Mouse (Mus musculus): Measurements from ENCODE around the gene Rsrc1. TPM values are rescaled to one million over a fixed set of nuclear protein-coding genes. Genes with fewer than 3 reads are reported as not detected.
A peak's percentile ranks its signal among the peaks of the same experiment; 100 is the strongest.

Gene Rsrc1
- polyA plus RNA-seq, 1 experiment from 2014 or later, result 9.9 TPM

DNA sequence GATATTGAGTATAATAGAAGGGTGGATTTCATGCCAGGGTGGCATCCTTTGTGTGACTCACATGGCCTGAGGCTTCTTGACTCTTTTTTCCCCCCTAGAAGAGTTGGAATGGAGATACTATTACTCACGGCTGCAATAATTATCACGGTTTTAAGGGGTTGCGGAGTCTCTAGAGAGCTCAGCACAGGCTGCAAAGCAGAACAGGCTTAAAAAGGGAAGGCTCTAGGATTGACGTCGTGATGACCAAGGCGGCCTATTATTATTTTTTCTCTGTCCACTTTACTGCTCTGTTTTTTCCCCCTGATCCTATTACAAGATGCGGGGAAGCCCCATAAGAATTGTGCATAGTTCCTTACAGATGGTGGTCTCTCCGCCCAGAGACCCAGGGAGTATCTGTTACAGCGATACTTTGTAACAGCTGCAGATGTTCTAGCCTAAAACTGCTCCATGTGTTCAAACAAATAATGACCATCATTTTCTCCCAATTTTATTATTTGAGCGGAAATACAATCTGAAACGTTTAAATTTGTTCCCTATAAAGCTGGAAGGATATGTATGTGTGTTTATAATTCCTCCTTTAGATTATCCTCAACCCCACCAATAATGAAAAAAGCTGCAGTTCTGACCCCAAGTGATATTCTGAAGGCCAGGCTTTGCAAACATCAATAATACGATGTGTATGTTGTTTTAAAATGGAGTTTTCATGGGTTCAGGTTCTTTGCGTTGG, 4.1 kb upstream of the Rsrc1 start:
- 4% methylated on average over 13 of the region's 13 CpGs for WGBS (ENCODE audit: insufficient replicate concordance)
- DNase-seq (no peak), ATAC-seq (no peak)
- H3K27ac ChIP-seq (ENCODE audit: low read depth), result no peak overlapping the region
- no peak overlapping the region for H3K9ac ChIP-seq (replicated peaks)
- peaks cover 20% of the 10 kb centered on the region for H3K4me1 ChIP-seq (ENCODE audit: insufficient read depth)
- no peak overlapping the region for H3K4me2 ChIP-seq (ENCODE audit: low read depth, low read length)
- no peaks in the 10 kb centered on the region for H3K9me3 ChIP-seq (ENCODE audit: low read length)
- H3K36me3 ChIP-seq (replicated peaks; ENCODE audit: insufficient read depth, low read length), result no peaks in the 10 kb centered on the region
- H3K4me3 ChIP-seq (ENCODE audit: low read depth, low read length), result no peak overlapping the region
- peaks cover 93% of the 10 kb centered on the region for H3K27me3 ChIP-seq (ENCODE audit: insufficient read depth, low read length)
- TF ChIP-seq EP300 (IDR thresholded peaks at IDR 0.05; ENCODE audit: low read depth) (no peak), CTCF (IDR thresholded peaks at IDR 0.05; ENCODE audit: low read depth) (no peak)

DNA sequence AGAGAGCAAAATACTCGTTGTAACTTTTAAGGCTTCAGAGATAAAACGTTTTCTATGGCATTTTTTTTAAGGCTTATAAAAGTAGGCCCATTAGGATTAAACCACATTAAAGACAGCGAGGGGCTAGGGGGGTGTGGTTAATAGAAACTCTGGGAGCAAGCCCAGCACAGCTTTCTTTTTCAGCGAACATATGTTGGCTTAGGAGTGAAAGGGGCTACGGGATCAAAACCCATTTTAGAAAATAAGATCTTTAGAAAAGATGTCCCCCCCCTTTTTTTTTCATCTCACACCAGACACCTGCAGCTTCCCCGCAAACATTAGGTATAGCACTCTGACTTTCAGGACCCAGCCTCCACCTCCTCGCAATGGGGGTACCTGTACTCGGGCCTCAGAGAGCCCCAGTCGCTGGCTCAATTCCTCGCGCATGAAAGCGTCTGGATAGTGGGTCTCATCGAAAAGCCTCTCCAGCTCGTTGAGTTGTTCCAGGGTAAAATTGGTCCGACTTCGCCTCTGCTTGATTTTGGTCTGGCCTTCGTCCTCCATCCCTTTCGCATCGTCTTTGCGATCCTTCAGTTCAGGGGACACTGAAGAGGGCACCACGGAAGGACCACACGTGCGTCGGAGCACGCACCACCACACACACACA, 3.3 kb upstream of the Rsrc1 start:
- no peaks in the 10 kb centered on the region for H3K9me3 ChIP-seq (ENCODE audit: low read length)
- no peak overlapping the region for H3K4me3 ChIP-seq (ENCODE audit: low read depth, low read length)
- no peak overlapping the region for H3K27ac ChIP-seq (ENCODE audit: low read depth)
- DNase-seq, result no peak
- no peak overlapping the region for H3K4me2 ChIP-seq (ENCODE audit: low read depth, low read length)
- TF ChIP-seq EP300 (IDR thresholded peaks at IDR 0.05; ENCODE audit: low read depth) (no peak), CTCF (IDR thresholded peaks at IDR 0.05; ENCODE audit: low read depth) (no peak)
- H3K27me3 ChIP-seq (ENCODE audit: insufficient read depth, low read length), result peaks cover 94% of the 10 kb centered on the region
- peaks cover 20% of the 10 kb centered on the region for H3K4me1 ChIP-seq (ENCODE audit: insufficient read depth)
- ATAC-seq, result no peak
- H3K9ac ChIP-seq (replicated peaks), result no peak overlapping the region
- 2% methylated on average over 25 of the region's 25 CpGs for WGBS (ENCODE audit: insufficient replicate concordance)
- H3K36me3 ChIP-seq (replicated peaks; ENCODE audit: insufficient read depth, low read length), result no peaks in the 10 kb centered on the region

DNA sequence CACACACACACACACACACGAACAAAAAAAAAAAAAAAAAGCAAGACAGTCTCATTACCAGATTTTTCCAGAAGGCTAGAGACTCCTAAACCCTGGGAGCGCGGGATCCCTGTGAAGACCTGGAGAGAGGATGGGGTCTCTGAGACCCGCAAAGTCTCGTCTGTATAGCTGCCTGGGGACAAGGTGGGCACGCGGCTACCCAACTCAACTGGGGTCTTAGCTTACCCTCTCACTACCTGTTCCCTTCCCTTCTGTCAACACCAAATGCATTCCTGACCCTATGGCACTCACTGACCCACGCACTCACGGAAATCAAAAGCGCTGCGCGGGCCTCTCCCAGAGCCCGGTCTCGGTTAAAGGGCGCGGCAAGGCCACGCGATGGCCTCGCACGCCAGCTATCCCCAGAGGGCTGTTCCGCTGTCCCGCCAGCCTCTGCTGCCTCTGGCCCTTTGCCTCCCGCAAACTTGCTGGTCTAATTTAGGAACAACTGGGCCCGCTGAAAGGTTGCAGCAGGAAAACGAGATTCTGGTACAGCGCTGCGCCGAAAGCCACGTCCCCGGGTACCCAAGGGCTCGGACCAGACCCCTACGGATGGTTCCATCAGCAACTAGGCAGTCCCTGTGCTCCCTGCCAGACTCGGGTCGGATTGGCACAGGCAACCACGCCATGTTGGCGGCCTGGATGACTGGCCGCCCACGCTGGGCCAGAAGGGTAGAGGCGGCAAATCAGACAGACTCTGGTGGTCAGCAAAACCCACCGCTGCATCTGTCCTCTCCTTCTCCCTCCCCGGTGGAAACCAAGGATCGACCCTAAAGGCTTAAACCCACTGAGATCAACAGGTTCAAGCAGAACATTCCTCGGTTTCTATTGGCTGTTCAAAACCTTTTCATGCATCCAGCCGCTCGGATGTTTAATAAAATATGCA, 2.5 kb upstream of the Rsrc1 start:
- Histone ChIP-seq H3K4me3 (ENCODE audit: low read depth, low read length) (peak overlapping the region; percentile 22; the same call in 1 of the 2 replicates), H3K9ac (replicated peaks) (no peak overlapping the region), H3K27ac (ENCODE audit: low read depth) (no peak overlapping the region), H3K9me3 (ENCODE audit: low read length) (no peaks in the 10 kb centered on the region), H3K27me3 (ENCODE audit: insufficient read depth, low read length) (peaks cover 92% of the 10 kb centered on the region), H3K4me1 (ENCODE audit: insufficient read depth) (peaks cover 16% of the 10 kb centered on the region), H3K4me2 (ENCODE audit: low read depth, low read length) (no peak overlapping the region), H3K36me3 (replicated peaks; ENCODE audit: insufficient read depth, low read length) (no peaks in the 10 kb centered on the region)
- TF ChIP-seq EP300 (IDR thresholded peaks at IDR 0.05; ENCODE audit: low read depth) (no peak), CTCF (IDR thresholded peaks at IDR 0.05; ENCODE audit: low read depth) (no peak)
- no peak for DNase-seq
- WGBS (ENCODE audit: insufficient replicate concordance), result 1% methylated on average over 45 of the region's 45 CpGs
- no peak for ATAC-seq

DNA sequence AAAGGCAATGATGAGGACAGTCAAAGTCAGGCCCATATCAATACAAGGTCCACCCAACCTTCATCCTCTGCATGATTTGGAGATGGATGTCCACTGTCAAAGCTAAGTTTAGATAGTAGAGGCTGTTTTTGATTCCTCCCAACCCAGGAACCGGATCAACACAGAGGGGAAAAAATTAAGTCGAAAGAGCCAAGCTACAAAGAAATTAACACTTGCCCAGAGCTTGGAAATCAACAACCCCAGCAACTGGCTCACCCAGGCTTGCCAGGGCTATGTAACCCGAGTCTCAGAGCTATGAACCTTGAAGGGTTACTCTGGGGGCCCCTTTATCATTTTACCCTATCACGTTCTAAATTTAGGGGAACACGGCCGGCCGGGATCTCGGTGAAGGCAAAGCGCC, 1.7 kb upstream of the Rsrc1 start:
- Histone ChIP-seq H3K9ac (replicated peaks) (no peak overlapping the region), H3K27me3 (ENCODE audit: insufficient read depth, low read length) (peaks cover 92% of the 10 kb centered on the region), H3K4me3 (ENCODE audit: low read depth, low read length) (no peak overlapping the region), H3K9me3 (ENCODE audit: low read length) (no peaks in the 10 kb centered on the region), H3K27ac (ENCODE audit: low read depth) (no peak overlapping the region), H3K4me1 (ENCODE audit: insufficient read depth) (peaks cover 16% of the 10 kb centered on the region), H3K36me3 (replicated peaks; ENCODE audit: insufficient read depth, low read length) (no peaks in the 10 kb centered on the region), H3K4me2 (ENCODE audit: low read depth, low read length) (no peak overlapping the region)
- TF ChIP-seq CTCF (IDR thresholded peaks at IDR 0.05; ENCODE audit: low read depth) (no peak), EP300 (IDR thresholded peaks at IDR 0.05; ENCODE audit: low read depth) (no peak)
- ATAC-seq (no peak), DNase-seq (no peak)
- WGBS (ENCODE audit: insufficient replicate concordance), result 3% methylated on average over 9 of the region's 9 CpGs

DNA sequence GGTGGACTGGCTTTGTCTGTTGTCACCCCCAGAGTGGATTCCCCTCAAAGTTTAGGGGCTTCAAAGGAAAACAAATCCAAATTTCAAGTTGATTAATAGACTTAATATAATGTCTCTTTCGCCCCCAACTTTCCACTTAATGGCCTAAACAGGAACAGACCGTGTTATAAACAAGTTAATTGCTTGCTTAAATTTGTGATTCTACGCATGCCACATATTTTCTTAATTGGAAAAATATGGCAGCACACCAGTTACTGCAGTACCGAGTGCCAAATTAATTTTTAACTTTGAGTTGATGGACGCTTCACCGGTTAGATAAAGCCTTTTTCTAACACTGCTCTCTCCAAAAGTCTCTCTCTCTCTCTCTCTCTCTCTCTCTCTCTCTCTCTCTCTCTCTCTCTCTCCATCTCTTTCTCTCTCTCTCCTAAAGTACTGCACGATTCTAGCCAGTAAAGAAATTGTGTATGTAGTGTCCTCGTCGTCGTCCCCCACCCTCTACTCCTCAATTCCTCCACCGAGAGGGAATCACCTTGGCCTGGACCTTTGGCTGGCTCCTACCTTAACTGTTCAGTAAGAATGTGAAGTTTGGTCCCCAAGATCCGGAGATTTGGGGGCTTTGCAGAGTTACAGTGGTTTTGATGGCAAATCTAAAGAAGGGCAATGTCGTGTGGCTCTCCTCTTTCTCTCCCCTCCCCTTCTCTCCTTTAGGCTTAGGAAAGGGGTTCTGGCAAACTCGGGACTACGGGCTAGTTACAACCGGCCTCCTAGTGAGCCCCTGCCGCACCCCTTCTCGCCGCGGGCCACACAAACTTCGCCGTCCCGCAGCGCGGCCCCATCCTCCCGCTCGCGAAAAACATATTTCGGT, 847 bp upstream of the Rsrc1 start:
- Histone ChIP-seq H3K4me2 (ENCODE audit: low read depth, low read length) (peak overlapping the region; percentile 77), H3K36me3 (replicated peaks; ENCODE audit: insufficient read depth, low read length) (no peaks in the 10 kb centered on the region), H3K27me3 (ENCODE audit: insufficient read depth, low read length) (peaks cover 88% of the 10 kb centered on the region), H3K9ac (replicated peaks) (no peak overlapping the region), H3K9me3 (ENCODE audit: low read length) (no peaks in the 10 kb centered on the region), H3K27ac (ENCODE audit: low read depth) (no peak overlapping the region), H3K4me1 (ENCODE audit: insufficient read depth) (peaks cover 16% of the 10 kb centered on the region), H3K4me3 (ENCODE audit: low read depth, low read length) (peak overlapping the region; percentile 51)
- 3% methylated on average over 29 of the region's 29 CpGs for WGBS (ENCODE audit: insufficient replicate concordance)
- DNase-seq (no peak), ATAC-seq (no peak)
- TF ChIP-seq CTCF (IDR thresholded peaks at IDR 0.05; ENCODE audit: low read depth) (no peak), EP300 (IDR thresholded peaks at IDR 0.05; ENCODE audit: low read depth) (no peak)
